Mouse (Mus musculus): ENCODE results near the gene Cpt2. TPM values are rescaled to one million over a fixed set of nuclear protein-coding genes. Genes with fewer than 3 reads are reported as not detected.

Gene Cpt2
- polyA plus RNA-seq, 1 experiment from 2014 or later, result 81.2 TPM

DNA sequence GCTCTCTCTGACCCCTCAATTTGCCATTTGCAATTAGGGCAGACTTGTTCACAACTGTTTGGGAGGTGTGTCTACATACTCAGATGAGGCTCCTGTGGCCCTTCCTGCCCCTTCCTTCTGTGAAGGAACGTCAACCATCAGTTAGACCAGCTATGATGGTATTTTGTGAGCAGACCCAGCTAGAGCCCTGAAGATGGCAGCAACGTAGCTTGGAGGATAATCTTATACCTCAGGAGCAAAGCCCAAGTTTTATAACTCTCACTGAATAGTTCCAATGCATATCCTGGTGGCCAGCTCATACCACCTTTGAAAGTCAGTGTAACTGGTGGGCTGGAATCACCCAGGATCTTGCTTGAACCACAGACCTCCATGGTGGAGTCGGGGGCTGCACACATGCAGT, 8.0 kb upstream of the Cpt2 start:
- Histone ChIP-seq H3K4me2 (replicated peaks; ENCODE audit: low read depth) (no peak overlapping the region), H3K9ac (ENCODE audit: low read length) (no peak overlapping the region), H3K27ac (replicated peaks) (no peak overlapping the region), H3K27me3 (ENCODE audit: control insufficient read depth, insufficient read depth, low read length) (no peaks in the 10 kb centered on the region), H3K4me3 (ENCODE audit: low read depth, low read length) (no peak overlapping the region), H3K4me1 (replicated peaks; ENCODE audit: control insufficient read depth, insufficient read depth) (no peaks in the 10 kb centered on the region), H3K36me3 (ENCODE audit: control insufficient read depth, insufficient read depth, low read length) (no peaks in the 10 kb centered on the region), H3K9me3 (ENCODE audit: control insufficient read depth, low read length) (no peaks in the 10 kb centered on the region)
- 75% methylated on average over 3 of the region's 3 CpGs for WGBS
- ATAC-seq (ENCODE audit: low FRiP score, low TSS enrichment), result no peak
- TF ChIP-seq CTCF (IDR thresholded peaks at IDR 0.05; ENCODE audit: low read depth) (peak; percentile 57), EP300 (optimal IDR thresholded peaks at IDR 0.05) (no peak)
- DNase-seq (ENCODE audit: low spot score), result no peak

DNA sequence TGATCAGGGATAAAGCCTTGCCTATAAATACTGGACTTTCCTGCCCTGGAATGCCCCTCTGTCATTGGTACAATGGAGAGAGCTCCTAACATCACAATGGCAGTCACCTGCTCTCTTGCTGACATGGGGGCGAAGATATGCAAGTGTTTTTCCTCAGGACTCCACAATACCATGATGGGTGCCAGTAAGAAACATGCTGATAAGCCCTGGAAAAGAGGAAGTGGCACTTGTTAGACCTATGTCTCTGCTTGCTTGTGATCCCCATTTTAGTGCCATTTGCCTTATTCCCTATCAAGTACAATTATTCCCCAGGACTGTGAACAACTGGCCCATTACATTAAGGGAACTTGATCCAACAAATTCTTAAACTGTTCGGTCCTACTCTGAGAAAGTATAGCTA, 5.3 kb upstream of the Cpt2 start:
- Histone ChIP-seq H3K27me3 (ENCODE audit: control insufficient read depth, insufficient read depth, low read length) (no peaks in the 10 kb centered on the region), H3K27ac (replicated peaks) (no peak overlapping the region), H3K9ac (ENCODE audit: low read length) (no peak overlapping the region), H3K36me3 (ENCODE audit: control insufficient read depth, insufficient read depth, low read length) (no peaks in the 10 kb centered on the region), H3K9me3 (ENCODE audit: control insufficient read depth, low read length) (no peaks in the 10 kb centered on the region), H3K4me1 (replicated peaks; ENCODE audit: control insufficient read depth, insufficient read depth) (no peaks in the 10 kb centered on the region), H3K4me3 (ENCODE audit: low read depth, low read length) (no peak overlapping the region), H3K4me2 (replicated peaks; ENCODE audit: low read depth) (no peak overlapping the region)
- ATAC-seq (ENCODE audit: low FRiP score, low TSS enrichment) (no peak), DNase-seq (ENCODE audit: low spot score) (no peak)
- 79% methylated on average over 2 of the region's 2 CpGs for WGBS
- TF ChIP-seq EP300 (optimal IDR thresholded peaks at IDR 0.05) (no peak), CTCF (IDR thresholded peaks at IDR 0.05; ENCODE audit: low read depth) (no peak)

DNA sequence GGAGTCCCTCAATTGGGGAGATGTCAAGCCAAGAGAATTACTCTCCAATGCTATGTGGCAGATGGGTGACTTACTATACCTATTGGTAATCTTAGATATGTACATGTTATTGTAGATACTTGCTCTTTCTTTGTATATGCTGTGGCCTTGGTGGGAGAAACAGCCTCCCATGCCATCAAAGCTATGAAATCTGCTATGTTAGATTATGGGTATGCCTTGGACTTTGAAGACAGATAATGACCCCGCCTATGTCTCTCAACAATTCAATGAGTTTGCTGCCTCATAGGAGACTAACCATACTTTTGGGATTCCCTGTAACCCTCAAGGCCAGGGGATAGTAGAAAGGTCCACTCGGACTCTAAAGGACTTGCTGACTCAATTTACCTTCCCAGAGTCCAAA, 4.9 kb upstream of the Cpt2 start:
- ATAC-seq (ENCODE audit: low FRiP score, low TSS enrichment) (no peak), DNase-seq (ENCODE audit: low spot score) (no peak)
- Histone ChIP-seq H3K9ac (ENCODE audit: low read length) (no peak overlapping the region), H3K9me3 (ENCODE audit: control insufficient read depth, low read length) (no peaks in the 10 kb centered on the region), H3K4me3 (ENCODE audit: low read depth, low read length) (no peak overlapping the region), H3K27me3 (ENCODE audit: control insufficient read depth, insufficient read depth, low read length) (no peaks in the 10 kb centered on the region), H3K36me3 (ENCODE audit: control insufficient read depth, insufficient read depth, low read length) (no peaks in the 10 kb centered on the region), H3K27ac (replicated peaks) (no peak overlapping the region), H3K4me2 (replicated peaks; ENCODE audit: low read depth) (no peak overlapping the region), H3K4me1 (replicated peaks; ENCODE audit: control insufficient read depth, insufficient read depth) (no peaks in the 10 kb centered on the region)
- no peak for TF ChIP-seq CTCF (IDR thresholded peaks at IDR 0.05; ENCODE audit: low read depth)
- TF ChIP-seq EP300 (optimal IDR thresholded peaks at IDR 0.05), result no peak
- WGBS, result 74% methylated on average over 2 of the region's 2 CpGs

DNA sequence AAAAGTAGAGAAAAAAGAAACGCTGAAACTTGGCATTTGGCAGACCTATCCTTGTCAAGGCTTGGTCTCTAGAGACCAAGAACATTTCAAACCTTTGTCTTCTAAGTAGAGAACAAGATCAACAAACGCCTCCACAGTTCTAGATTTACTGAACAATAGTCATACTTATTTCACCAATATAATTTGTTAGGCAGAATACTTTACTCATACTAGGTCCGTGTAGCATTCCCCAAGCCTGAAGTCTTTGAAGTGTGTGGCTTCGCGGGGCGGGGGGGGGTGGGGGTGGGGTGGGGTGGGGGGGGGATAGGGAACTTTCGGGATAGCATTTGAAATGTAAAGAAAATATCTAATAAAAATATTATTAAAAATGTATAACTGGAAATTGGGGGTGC, 389 bp upstream of the Cpt2 start:
- no peak for DNase-seq (ENCODE audit: low spot score)

DNA sequence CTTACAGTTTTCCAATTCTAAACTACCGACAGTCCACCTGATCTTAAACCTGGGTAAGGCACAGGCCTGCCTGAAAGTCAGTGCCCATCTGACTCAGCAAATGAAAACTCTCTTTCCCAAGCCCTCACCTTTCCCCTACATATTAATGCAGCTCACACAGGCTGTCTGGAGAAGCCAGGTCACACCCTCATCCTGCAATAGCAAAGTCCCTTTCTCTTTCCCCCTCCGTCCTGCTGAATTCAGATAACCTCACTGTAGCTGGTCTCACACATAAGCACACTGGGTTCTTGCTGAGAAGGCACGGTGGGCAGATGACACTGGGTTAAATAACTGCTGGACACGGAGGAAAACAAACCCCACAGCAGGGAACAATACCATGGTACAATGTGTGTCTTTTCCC, 1.5 kb downstream of the Cpt2 start:
- ATAC-seq (ENCODE audit: low FRiP score, low TSS enrichment) (peak; percentile 68), DNase-seq (ENCODE audit: low spot score) (peak; percentile 55)
- H3K27ac ChIP-seq (replicated peaks), result peak overlapping the region; percentile 95
- 43% methylated on average over 4 of the region's 4 CpGs for WGBS
- TF ChIP-seq EP300 (optimal IDR thresholded peaks at IDR 0.05) (no peak), CTCF (IDR thresholded peaks at IDR 0.05; ENCODE audit: low read depth) (no peak)
- H3K4me2 ChIP-seq (replicated peaks; ENCODE audit: low read depth), result peak overlapping the region; percentile 78
- peak overlapping the region; percentile 53 for H3K9ac ChIP-seq (ENCODE audit: low read length)
- no peaks in the 10 kb centered on the region for H3K9me3 ChIP-seq (ENCODE audit: control insufficient read depth, low read length)
- peak overlapping the region; percentile 87 for H3K4me3 ChIP-seq (ENCODE audit: low read depth, low read length)
- no peaks in the 10 kb centered on the region for H3K27me3 ChIP-seq (ENCODE audit: control insufficient read depth, insufficient read depth, low read length)
- no peaks in the 10 kb centered on the region for H3K36me3 ChIP-seq (ENCODE audit: control insufficient read depth, insufficient read depth, low read length)
- 0 out of 2 replicates have a peak, but pooled peaks cover 6% of the 10 kb centered on the region for H3K4me1 ChIP-seq (replicated peaks; ENCODE audit: control insufficient read depth, insufficient read depth)

More for the DNA sequence above, 389 bp upstream of the Cpt2 start:
- peak overlapping the region; percentile 87 for H3K4me3 ChIP-seq (ENCODE audit: low read depth, low read length)
- no peaks in the 10 kb centered on the region for H3K27me3 ChIP-seq (ENCODE audit: control insufficient read depth, insufficient read depth, low read length)
- no peak; the same call in 1 of the 2 replicates for ATAC-seq (ENCODE audit: low FRiP score, low TSS enrichment)
- H3K4me1 ChIP-seq (replicated peaks; ENCODE audit: control insufficient read depth, insufficient read depth), result 0 out of 2 replicates have a peak, but pooled peaks cover 6% of the 10 kb centered on the region
- H3K36me3 ChIP-seq (ENCODE audit: control insufficient read depth, insufficient read depth, low read length), result no peaks in the 10 kb centered on the region
- no peak for TF ChIP-seq EP300 (optimal IDR thresholded peaks at IDR 0.05)
- TF ChIP-seq CTCF (IDR thresholded peaks at IDR 0.05; ENCODE audit: low read depth), result no peak
- WGBS, result 38% methylated on average over 7 of the region's 7 CpGs
- no peak overlapping the region for H3K9ac ChIP-seq (ENCODE audit: low read length)
- H3K4me2 ChIP-seq (replicated peaks; ENCODE audit: low read depth), result peak overlapping the region; percentile 78
- H3K9me3 ChIP-seq (ENCODE audit: control insufficient read depth, low read length), result no peaks in the 10 kb centered on the region
- H3K27ac ChIP-seq (replicated peaks), result peak overlapping the region; percentile 95

DNA sequence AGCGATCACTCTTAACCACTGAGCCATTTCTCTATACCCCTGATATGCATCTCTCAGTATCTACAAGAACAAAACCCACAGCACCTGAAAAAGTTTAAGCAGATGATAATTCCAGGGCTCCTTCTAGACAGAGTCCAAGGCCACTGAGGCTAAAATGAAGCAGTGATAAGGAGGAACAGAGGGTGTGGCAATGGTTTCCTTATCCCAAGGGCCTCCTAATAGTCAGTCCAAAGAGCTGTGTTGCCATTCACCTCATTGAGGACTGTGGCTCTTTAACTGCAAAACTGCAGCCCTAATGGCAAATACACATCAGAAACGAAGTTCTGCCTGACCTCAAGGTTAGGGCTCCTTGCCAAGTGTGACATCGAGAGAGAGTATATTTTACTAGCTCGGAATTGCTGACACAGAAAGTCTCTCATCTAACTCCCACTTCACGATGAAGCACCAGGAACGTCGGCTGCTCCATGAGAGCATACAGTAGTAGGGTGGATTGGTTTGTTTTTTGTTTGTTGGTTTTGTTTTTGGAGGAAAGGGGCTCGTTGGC, 2.2 kb downstream of the Cpt2 start:
- H3K36me3 ChIP-seq (ENCODE audit: control insufficient read depth, insufficient read depth, low read length), result no peaks in the 10 kb centered on the region
- H3K27me3 ChIP-seq (ENCODE audit: control insufficient read depth, insufficient read depth, low read length), result no peaks in the 10 kb centered on the region
- H3K4me1 ChIP-seq (replicated peaks; ENCODE audit: control insufficient read depth, insufficient read depth), result 0 out of 2 replicates have a peak, but pooled peaks cover 6% of the 10 kb centered on the region
- no peak; the same call in 1 of the 2 replicates for ATAC-seq (ENCODE audit: low FRiP score, low TSS enrichment)
- no peak overlapping the region for H3K4me3 ChIP-seq (ENCODE audit: low read depth, low read length)
- H3K9ac ChIP-seq (ENCODE audit: low read length), result no peak overlapping the region
- 51% methylated on average over 8 of the region's 8 CpGs for WGBS
- H3K9me3 ChIP-seq (ENCODE audit: control insufficient read depth, low read length), result no peaks in the 10 kb centered on the region
- H3K4me2 ChIP-seq (replicated peaks; ENCODE audit: low read depth), result peak overlapping the region; percentile 78; the same call in 1 of the 2 replicates
- TF ChIP-seq CTCF (IDR thresholded peaks at IDR 0.05; ENCODE audit: low read depth) (no peak), EP300 (optimal IDR thresholded peaks at IDR 0.05) (no peak)
- peak; percentile 63 for DNase-seq (ENCODE audit: low spot score)
- H3K27ac ChIP-seq (replicated peaks), result peak overlapping the region; percentile 95
